Mouse (Mus musculus) heart, postnatal 14 days (tissue): ENCODE measurements around the gene AY074887. TPM values are rescaled to one million over a fixed set of nuclear protein-coding genes. Genes with fewer than 3 reads are reported as not detected.
"Not testable (repeated sequence)": the region's sequence is repeated elsewhere in the genome, so short reads cannot be mapped to it uniquely, and the experiment has no call there.

ENCODE experiments used
- DNase-seq, 2 experiments: peaks; one replicate each; pipeline ENCODE4 v3.0.0; 2021 to 2022
- intact Hi-C: fragments of 180-260 bp; cut with DNase I; formaldehyde crosslinking; loops from one replicate; pipeline ENCODE4 v1.15.1; 2025
- long read RNA-seq, 2 experiments: library from polyadenylated mRNA; stranded (forward); transcript quantifications; one replicate each; pipeline ENCODE4 v2.0.0; 2021
- total RNA-seq, 2 experiments: library from RNA; stranded (reverse); gene quantifications; 2 replicates each; pipeline ENCODE4 v1.2.3; 2021

AY074887 gene
- not detected for total RNA-seq
- long read RNA-seq, experiment 1: 0 reads
- long read RNA-seq, experiment 2: 0 reads

DNA sequence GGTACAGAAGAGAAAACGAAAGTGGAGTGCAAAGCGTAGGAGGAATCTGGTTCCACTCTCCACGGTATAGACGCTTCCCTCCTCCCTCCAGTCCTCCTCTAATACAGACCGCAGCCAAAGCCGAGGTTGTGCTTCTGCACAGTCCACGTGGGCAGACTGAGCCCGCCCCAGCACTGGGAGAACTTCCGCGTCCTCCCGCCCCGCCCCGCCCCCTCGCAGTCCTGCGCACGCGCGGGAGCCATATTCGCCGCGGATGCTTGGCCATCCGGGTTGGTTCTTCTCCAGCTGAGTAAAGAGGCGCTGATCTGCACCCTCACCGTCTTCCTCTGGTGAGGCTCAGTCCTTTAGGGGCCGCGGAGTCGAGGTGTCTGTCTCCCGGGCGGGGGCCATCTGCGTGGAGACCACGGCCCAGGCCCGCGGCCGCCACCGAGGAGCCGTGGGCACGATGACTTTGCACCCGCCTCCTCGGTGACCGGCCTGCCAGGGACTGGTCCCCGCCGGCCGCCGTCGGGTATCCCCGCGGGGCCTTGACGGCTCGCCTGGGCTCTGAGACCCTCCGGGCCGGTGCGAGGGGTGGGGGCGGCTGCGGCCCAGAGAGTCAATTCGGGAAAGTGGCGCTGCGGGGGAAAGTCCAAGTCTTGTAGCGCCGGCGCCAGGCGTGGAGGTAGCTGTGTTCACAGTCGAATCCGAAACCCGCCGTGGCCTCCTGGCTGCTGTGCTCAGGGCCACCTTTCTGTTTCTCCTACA lies at the start of gene AY074887, which contains the start of gene Psma4:
AY074887 (minus strand) TSS at position 424 of the 747 bp plus-strand sequence.
Psma4 (plus strand) TSS at position 216 of the 747 bp plus-strand sequence.
- peak; percentile 94 to 95 for DNase-seq
- intact Hi-C loops: loop anchor here (5.0 to 10.0 kb wide), 2 partner anchors 88 to 216 kb away; partner anchors contain the start of genes Ireb2 and Wdr61

DNA sequence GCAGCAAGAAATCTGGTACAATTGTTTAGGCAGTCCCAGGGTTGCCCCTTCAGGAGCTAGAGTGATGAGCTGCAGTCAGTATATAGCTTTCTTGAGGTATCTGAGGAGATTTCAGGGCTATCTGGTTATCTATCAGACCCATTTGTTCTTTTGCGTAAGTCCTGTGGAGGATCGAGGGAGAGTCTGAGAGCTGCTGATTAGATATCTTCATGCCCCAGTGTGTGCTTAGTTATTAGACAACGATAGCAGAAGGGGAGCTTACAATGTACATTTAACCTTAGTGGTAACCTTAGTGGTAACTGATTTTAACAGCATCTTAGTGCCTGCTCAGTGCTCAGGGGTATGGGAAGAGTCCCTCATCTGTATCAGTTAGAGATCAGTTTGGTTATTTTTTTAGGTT lies 44.8 kb upstream of the AY074887 start:
- intact Hi-C loops: no loop called here
- no peak for DNase-seq

GRCm38 (mm10) chr9:54994381-54994780 lies 43.6 kb upstream of the AY074887 start:
- intact Hi-C loops: no loop called here
- no peak for DNase-seq

DNA sequence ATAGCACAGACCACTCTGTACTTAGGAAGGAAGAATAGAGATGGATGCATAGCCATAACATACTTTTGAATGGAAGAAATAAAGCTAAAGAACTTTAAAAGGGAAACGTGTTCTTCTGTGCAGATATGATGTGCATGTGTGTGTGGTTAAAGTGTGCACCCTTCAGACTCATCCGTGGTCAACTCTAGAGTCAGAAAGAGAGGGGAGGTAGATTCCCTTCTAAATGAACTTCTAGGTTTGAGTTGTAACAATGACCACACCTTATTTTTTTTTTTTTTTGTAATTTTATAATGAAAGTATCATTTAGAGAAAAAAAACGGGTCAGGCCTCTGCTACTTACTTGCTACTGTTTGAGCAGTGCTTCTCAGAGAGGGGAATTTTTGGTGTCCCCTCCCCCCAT lies 39.6 kb upstream of the AY074887 start:
- intact Hi-C loops: no loop called here
- DNase-seq: no peak

DNA sequence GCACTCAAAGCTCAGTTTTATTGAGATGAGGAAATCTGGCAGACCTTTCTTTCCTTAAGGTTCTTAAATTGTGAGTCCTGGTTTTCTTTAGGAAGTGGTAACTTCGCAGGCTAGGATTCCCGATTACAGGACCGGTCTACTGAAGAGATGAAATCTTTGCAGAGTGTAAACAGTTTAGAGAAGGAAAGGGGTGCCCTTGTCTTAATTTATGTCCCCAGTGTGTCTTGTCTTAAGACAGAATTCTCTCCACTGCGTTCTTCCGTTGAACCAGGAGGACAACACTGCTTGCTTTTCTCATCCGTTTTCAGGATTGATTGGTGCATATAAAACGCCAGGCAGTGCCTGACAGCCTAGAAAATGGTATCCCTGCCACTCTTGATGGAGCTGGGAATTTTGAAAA lies 31.6 kb upstream of the AY074887 start:
- intact Hi-C loops: no loop called here

GRCm38 (mm10) chr9:54981291-54982191 lies 30.7 kb upstream of the AY074887 start:
- peak; percentile 7 to 11 for DNase-seq
- intact Hi-C loops: no loop called here

More for the DNA sequence above, 31.6 kb upstream of the AY074887 start:
- DNase-seq: no peak

DNA sequence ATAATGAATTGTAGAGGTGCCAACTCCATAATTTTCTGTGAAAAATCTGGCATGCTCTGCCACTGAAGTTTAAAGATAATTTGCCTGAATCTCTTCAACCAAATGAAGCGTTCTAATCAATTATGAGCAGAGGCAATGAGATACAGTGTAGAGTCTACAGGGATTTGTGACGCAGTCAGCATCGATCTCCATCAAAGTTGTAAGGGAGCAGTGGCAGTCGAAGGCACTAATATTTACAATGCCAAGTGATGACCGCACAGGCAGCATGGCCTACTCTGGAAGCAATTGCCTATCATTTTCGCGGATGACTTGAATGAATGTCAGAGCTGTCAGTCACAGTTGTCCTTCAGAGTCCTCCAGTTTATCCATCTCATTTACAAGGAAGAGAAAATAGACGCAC lies 29.9 kb upstream of the AY074887 start, which contains the start of gene Chrna5:
Chrna5 (plus strand) TSS at position 207 of the 400 bp plus-strand sequence.
- intact Hi-C loops: no loop called here
- no peak for DNase-seq

GRCm38 (mm10) chr9:54969972-54970637 lies 19.3 kb upstream of the AY074887 start:
- intact Hi-C loops: no loop called here
- DNase-seq: no peak

- DNase-seq: no peak
- intact Hi-C loops: no loop called here
Measured at GRCm38 (mm10) chr9:54963669-54964068, 12.9 kb upstream of the AY074887 start.

GRCm38 (mm10) chr9:54961059-54961458 lies 10.3 kb upstream of the AY074887 start:
- intact Hi-C loops: no loop called here
- DNase-seq: no peak

GRCm38 (mm10) chr9:54950162-54950561 lies 636 bp downstream of the AY074887 start:
- intact Hi-C loops: loop anchor here (5.0 to 10.0 kb wide), 2 partner anchors 88 to 215 kb away; partner anchors contain the start of genes Ireb2 and Wdr61
- not testable (repeated sequence) for DNase-seq

GRCm38 (mm10) chr9:54949465-54949864 lies 1.3 kb downstream of the AY074887 start:
- intact Hi-C loops: no loop called here
- DNase-seq: no peak

GRCm38 (mm10) chr9:54946256-54946655 lies 4.5 kb downstream of the AY074887 start:
- intact Hi-C loops: no loop called here
- DNase-seq: no peak

DNA sequence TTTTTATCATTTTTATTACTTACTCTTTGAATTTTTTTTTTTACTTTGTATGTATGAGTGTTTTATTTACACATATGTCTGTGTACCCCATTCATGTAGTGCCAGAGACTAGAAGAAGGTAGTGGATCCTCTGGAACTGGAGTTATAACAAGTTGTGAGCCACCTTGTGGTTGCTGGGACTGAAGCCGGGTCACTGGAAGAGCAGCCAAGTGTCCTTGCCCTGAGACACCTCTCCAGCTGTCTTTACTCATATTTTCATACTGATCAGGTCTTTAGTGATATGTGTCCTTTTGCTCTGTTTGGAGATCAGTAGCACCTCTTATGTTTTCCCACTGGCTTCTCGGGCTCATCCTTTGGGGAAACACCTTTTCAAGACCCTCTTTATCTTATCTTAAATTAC lies 6.3 kb downstream of the AY074887 start:
- DNase-seq: no peak

GRCm38 (mm10) chr9:54942071-54942470 lies 8.7 kb downstream of the AY074887 start:
- intact Hi-C loops: no loop called here
- no peak for DNase-seq

More for the DNA sequence above, 6.3 kb downstream of the AY074887 start:
- intact Hi-C loops: no loop called here

GRCm38 (mm10) chr9:54932379-54932778 lies 18.4 kb downstream of the AY074887 start:
- intact Hi-C loops: no loop called here
- no peak for DNase-seq

- intact Hi-C loops: no loop called here
- DNase-seq: no peak
Measured at GRCm38 (mm10) chr9:54931765-54932164, 19.0 kb downstream of the AY074887 start.

DNA sequence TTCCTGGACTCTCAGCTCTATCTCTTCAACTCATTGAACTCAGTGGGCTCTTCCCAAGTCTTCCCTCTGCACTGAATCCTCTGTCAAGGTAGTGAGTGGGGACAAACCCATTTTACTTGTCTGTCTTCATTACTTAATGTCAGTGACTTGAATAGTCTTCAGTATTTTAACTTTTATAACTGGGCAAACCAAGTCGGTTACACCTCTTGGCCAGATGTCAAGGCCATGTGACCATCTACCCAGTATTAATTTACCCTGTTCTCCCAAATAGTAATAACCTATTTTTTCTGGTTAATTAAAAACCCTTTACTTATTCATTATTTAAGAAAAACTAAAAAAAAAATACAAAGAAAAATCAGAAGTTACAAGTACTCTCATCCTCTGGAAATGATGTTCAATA lies 20.1 kb downstream of the AY074887 start:
- no peak for DNase-seq
- intact Hi-C loops: no loop called here

DNA sequence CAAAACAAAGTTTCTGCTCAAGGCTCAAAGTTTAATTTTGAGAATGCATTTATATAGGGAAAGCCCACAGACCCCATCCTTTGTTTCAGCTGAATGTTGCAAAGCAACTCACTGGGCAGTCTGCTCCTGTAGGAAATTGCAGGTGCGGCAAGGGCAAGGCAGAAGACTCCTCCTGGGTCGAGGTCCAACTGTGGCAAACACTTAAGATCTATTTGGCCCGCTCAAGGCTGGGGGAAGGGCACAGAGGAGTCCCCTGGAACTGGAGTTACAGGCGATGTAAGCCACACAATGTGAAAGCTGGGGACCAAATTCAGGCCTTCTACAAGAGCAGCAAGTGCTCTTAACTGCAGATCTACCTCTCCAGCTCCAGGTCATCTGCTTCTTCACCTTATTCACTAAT lies 30.9 kb downstream of the AY074887 start:
- no peak for DNase-seq
- intact Hi-C loops: no loop called here

GRCm38 (mm10) chr9:54918781-54919180 lies 32.0 kb downstream of the AY074887 start:
- no peak for DNase-seq
- intact Hi-C loops: no loop called here
